Mouse (Mus musculus): Measurements from ENCODE around the gene Zcwpw1. TPM values are rescaled to one million over a fixed set of nuclear protein-coding genes. Genes with fewer than 3 reads are reported as not detected.
"Not testable (repeated sequence)": the region's sequence is repeated elsewhere in the genome, so short reads cannot be mapped to it uniquely, and the experiment has no call there.

Gene Zcwpw1
- total RNA-seq (2021) = 1 to 10 TPM; 5.9 to 7.6 TPM
- long read RNA-seq, experiment 1, partial matches to known transcripts = 1 of 9 reads
- long read RNA-seq, experiment 1, other reads (novel, unspliced or antisense) = 8 of 9 reads
- long read RNA-seq, experiment 2, partial matches to known transcripts = 0 of 6 reads
- long read RNA-seq, experiment 2, other reads (novel, unspliced or antisense) = 6 of 6 reads

DNA sequence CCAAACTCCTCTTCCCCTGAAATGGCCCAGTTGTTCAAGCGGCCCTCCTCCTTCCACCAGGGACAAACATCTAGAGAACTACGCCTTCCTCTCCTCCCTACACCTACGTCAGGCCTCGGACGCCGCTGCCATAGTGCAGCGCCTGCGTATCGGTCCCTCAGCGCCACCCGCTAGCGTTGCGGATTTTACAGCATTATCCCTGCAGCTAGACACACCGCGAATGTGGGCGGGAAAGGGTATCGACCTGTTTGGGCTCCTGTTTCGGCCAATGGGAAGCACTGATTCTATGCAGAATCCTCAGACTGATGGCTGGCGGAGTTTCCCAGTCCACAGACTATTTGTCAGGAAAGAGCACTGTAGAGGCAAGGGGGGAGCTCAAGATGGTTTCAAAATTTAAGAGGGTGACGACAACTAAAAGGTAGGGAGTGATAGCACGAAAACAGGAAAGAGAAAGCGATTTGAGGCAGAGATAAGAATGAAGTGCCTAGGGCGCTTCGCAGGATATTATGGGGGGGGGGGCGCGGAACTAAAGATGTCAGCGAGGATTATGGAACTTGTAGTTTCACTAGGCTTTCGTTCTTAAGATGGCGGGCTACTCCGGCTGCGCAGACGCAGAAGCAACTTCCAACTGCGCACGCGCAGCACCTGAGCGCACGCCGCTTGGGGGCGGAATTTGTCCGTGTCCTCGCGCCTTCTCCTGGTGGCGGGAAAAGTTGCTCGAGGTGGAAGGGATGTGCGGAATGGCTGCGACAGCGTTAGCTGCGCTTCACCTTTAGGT lies at the start of gene Zcwpw1, which contains the start of gene Mepce:
Zcwpw1 (plus strand) TSS at position 648 of the 778 bp plus-strand sequence.
Mepce (minus strand) TSS at position 505 of the 778 bp plus-strand sequence.
- peak; percentile 95 to 96 for DNase-seq (ENCODE audit: low spot score in 2 of 2)

DNA sequence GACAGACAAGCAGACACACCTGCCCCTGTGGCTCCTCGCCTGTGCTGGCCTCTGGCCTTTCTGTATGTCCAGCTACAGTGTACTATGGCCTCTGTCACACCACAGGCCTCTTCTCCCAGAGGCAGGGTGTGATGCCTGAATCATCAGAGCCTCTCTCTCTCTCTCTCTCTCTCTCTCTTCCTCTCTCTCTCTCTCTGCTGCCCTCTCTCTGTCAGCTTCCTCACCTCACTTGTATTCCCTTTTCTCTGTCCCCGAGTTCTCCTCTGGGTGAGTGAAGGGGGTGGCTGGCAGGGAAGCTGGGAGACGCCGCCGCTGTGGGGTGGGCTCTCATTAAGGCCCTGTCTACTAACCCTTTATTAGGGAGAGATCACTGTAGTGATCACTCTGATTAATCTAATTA lies 49.1 kb upstream of the Zcwpw1 start:
- DNase-seq (ENCODE audit: low spot score in 2 of 2) = no peak

DNA sequence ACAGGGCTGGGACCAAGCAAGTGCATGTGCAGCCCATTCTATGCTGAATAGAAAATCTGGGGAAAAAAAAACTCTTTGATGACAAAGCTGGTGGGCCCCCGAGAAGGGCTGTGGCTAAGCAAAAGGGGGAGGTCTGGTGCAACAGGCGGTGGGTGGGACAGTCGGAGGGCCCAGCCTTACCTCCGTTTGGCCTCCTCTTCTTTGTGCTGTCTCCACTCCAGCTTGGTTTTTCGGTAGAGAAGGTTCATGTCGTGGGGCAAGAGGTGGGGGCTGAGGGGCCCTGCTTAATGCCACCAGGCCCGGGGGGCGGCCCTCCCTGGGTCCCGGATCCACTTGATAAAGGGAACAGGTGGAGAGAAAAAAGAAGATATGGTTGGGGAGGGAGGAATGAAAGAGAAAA lies 48.1 kb upstream of the Zcwpw1 start:
- DNase-seq (ENCODE audit: low spot score in 2 of 2) = no peak

DNA sequence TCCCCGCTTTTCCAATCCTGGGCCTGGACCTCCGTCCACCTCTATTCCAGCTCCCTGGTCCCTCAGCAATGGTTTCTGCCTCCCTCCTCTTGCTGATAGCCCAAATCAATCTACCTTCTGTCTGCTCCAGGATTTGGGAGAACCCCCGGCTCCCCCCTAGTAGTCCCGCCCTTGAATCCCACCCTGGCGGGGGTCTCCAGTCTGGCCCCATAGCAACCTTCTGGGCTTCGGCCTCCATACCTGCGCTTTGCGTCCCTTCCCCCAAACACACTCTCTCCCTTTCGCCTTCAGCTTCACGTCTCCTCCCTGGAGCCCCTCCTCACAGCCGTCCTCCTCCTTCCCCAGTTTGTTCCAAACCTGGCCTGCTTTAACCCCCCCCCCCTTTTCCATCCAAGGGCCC lies 47.1 kb upstream of the Zcwpw1 start:
- DNase-seq (ENCODE audit: low spot score in 2 of 2) = no peak

DNA sequence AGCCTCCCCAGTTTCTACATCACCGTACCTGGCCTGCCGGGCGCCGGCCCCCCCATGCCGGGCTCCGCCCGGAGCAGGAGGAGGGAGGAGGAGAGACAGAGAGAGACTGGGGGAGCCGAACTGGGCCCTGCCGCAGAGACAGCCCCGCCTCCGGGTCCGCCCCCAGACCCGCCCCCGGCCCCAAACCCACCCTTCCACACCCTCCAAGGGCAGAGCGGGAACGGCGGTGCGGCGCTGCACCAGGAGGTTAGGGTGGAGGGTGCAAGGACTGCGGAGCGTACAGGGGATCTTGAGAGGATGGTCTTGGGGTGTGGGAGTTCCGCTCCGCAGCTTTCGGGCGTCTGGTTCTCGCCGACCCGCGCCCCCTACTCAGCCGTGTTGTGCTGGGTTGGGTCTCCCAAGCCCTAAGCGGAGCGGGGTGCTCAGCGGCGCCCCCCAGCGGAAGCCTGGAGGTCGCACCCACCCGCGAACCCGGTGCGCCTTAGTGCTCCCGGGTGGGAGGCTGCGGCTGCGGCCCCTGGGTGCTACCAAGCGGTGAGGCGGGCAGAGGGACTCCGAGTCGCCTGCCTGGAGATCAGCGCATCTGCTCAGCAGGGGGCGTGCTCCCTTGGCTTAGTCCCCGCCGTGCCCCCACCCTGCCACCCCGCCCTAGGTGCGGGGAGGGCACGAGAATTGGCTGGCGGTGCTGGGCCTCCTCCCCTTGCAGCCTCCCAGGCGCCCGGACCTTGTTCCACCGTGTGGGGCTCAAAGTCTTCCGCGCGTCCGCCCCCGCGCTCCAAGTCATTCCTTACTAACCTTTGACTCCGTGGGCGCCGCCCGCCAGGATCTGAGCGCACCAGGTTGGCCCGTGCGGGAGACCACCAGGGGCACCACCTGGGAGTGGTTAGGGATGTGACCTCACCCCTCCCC lies 46.3 kb upstream of the Zcwpw1 start, which contains the start of gene Nyap1:
Nyap1 (minus strand) TSS at position 585 of the 909 bp plus-strand sequence.
- peak; percentile 75 to 80 for DNase-seq (ENCODE audit: low spot score in 2 of 2)

DNA sequence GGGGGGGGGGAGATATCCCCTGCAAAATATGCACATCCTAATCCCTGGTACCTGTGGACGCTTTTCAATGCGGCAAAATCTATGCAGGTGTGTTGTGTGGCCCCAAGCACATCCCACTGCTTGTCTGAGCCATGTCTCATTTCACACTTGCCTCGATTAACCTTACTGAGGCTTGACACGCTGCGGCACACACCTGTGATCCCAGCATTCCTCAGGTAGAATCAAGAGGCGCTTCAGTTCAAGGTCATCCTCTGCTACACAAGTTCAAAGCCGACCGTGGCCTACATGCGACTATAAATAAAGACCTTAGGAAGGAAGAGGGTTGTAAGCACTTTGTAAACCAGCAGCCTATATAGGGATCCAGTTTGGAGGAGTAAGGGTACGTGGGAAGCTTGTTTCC lies 45.5 kb upstream of the Zcwpw1 start:
- no peak for DNase-seq (ENCODE audit: low spot score in 2 of 2)

DNA sequence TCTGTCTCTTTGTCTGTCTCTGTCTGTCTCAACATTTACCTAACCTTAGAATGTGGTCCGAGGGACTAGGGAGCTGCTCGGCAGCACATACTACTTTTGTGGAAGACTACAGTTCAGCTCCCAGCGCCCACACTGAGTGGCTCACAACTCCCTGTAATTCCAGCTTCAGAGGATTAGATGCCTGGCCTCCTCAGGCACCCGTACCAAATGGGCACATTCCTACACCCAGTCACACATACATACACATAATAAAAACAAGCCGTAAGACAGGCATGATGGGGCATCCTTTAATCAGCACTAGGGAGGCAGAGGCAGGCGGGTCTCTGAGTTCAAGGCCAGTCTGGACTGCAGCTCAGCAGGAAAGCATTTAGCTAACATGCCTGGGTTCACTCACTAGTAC lies 44.8 kb upstream of the Zcwpw1 start:
- no peak for DNase-seq (ENCODE audit: low spot score in 2 of 2)

DNA sequence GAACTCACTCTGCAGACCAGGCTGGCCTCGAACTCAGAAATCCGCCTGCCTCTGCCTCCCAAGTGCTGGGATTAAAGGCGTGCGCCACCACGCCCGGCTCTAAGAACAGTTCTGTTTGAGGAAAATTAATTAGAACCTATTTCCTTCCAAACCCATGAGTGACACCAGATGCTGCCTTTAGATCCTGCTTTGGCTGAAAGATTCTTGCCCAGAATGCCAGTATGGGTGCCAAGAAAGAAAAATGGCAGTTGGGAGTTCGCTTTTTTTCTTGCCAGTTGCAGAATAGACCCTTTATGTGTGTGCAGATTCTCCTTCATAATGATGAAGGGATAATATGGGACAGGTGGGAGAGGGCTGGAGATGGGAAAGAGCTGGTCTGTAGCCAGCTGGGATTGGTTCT lies 43.4 kb upstream of the Zcwpw1 start:
- DNase-seq (ENCODE audit: low spot score in 2 of 2) = no peak

DNA sequence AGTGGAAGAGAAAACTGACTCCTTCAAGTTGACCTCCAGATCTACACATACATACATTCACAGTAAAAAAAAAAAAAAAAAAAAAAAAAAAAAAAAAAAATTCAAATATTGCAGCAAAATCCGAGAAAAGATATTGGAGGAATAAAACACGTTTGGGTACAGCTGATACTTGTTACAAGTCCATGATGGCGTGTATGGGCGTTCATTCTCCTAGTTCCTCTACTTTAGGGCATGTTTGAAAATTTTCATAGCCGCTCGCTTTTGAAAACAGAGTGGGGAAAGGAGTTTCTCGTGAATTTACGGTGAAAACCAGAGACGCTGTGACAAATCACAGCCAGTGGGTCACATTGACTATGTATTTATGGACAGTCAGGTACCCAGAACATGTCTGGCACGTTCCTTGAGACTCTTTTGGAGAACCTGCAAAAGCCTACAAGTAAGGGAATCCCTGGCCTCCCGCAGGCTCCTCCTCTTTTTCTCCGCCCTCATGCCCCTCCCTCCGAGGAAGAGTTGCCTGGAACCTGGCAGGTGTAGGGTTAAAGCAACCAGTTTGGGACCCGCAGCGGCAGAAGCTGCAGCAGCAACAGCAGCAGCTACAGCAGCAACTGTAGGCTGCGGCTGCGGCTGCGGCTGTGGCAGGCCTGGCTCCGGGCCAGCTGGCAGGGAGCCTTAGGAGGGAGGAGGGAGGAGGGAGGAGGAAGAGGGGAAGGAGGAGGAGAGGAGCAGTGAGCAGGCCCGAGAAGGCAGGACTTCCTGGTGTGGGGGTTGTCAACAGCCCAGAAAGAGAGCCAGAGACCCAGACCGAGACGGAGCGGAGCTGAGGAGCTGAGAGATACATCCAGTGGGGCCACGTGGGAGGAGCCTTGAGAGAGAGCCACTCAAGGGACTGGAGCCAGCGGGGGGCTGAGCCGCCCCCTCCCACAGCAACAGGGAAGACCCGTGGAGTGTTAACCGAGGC lies 42.1 kb upstream of the Zcwpw1 start, which contains the start of gene Tsc22d4:
Tsc22d4 (plus strand) TSS at position 517 of the 958 bp plus-strand sequence.
- DNase-seq (ENCODE audit: low spot score in 2 of 2) = peak; percentile 83 to 84

DNA sequence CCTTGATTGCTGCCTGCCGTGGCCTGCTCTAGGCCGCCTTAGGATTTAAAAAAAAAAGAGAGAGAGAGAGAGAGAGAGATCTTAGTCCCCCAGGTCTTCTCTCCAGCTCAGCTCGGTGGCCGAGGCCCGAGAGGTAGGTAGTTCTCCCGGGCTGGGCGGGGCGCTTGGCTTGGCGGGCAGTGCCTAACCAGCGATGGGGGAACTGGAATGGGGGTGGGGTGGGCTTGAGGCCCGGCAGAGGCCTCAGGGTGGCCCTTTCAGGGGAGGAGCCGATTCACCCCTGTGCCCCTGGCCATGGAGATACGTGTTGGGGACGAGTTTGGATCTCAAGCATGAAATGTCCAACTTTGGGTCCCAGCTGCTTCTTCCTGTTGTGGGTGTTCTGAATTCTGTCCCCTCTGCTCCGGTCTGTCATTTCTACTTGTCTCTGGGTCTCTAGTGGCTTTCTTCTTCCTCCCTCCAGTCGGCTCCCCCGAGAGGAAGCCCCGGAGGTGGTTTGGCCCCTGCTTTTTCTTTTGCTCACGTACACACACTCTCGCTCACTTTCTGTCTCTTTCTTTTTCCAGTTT lies 41.2 kb upstream of the Zcwpw1 start:
- DNase-seq (ENCODE audit: low spot score in 2 of 2) = no peak

DNA sequence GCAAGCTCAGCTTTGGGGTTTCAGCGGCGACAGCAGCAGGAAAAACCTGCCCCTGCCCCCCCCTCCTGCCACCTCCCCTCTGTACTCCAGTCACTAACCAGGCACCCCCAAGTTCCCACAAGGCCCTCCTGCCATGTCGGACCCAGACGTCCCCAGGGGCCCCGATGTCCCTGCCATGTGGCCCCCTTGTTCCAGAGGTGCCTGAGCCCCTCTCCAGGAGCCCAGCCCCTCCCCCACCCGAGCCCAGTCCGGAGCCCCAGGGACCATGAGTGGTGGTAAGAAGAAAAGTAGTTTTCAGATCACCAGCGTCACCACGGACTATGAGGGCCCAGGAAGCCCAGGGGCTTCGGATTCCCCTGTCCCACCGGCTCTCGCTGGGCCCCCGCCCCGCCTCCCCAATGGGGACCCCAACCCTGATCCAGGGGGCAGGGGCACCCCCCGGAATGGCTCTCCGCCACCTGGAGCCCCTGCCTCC lies 40.7 kb upstream of the Zcwpw1 start:
- no peak for DNase-seq (ENCODE audit: low spot score in 2 of 2)

DNA sequence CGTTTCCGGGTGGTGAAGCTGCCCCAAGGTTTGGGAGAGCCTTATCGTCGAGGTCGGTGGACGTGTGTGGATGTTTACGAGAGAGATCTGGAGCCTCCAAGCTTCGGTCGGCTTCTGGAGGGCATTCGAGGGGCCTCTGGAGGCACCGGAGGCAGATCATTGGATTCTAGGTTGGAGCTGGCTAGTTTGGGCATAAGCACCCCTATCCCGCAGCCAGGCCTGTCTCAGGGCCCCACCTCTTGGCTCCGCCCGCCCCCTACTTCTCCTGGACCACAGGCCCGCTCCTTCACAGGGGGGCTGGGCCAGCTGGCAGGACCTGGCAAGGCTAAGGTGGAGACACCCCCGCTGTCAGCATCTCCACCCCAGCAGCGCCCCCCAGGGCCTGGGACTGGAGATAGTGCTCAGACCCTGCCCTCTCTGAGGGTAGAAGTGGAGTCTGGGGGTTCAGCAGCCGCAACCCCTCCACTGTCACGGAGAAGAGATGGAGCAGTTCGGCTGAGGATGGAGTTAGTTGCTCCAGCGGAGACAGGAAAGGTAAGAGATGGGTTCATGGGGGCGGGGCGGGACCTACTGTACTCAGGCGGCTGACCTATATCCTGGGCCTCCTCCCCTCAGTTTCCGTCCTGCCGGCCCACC lies 40.2 kb upstream of the Zcwpw1 start:
- no peak for DNase-seq (ENCODE audit: low spot score in 2 of 2)

DNA sequence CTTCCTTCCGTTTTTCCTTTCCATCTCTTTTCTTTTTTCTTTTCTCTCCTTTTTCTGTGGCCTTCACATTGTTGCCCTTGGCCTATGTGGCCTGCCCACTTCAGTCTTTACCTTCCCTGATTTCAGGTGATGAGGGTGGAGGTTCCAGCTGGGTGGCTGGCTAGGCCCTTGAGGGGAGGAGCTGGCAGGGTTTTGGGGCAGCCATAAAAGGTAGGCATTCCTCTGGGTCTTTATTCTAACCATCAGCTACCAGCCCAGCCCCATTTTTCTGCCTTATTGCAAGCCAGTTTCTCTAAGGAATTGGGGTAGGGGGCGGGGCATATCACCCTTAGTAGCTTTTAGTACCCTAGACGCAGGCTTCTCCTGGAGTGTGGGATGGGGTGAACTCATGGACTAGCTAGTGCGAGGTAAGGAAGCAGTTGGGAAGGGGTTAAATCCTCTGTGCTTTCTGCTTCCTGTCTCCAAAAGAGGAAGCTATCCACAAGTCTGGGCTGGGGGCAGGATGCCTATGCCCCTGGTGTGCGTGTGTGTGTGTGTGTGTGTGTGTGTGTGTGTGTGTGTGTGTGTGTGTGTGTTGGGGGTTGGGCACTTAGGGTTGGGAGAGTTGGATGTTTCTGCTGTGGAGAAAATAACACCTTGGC lies 39.3 kb upstream of the Zcwpw1 start:
- DNase-seq (ENCODE audit: low spot score in 2 of 2) = no peak

DNA sequence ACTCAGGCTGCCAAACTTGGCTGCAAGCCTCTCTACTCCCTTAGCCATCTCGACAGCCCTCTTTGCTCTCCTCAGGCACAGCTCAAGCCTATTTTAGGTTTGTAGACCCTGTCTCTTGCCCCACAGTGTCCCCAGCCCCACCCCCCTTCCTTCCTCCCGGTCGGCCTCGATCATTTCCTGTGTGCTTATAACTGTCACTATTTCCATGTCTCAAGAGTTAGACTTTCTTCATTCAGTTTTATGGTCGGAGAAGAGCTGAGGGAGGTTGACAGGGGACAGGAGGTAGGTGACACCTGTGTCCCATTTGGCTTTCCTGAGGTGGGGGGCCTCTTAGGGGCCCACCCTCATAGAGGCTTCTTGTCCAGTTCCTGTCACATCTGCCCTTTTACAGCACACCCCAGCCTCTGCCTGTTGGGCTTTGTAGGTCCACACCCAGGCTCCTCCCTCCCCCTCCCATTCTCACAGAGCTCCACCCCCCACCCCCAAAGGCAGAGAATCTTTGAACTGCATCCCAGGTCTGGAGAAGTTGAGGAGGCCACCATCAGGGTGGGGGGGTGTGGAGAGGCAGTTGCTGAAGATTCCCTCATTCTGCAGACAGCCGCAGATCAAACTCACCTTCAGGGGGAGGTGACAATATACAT lies 38.3 kb upstream of the Zcwpw1 start:
- DNase-seq (ENCODE audit: low spot score in 2 of 2) = no peak

DNA sequence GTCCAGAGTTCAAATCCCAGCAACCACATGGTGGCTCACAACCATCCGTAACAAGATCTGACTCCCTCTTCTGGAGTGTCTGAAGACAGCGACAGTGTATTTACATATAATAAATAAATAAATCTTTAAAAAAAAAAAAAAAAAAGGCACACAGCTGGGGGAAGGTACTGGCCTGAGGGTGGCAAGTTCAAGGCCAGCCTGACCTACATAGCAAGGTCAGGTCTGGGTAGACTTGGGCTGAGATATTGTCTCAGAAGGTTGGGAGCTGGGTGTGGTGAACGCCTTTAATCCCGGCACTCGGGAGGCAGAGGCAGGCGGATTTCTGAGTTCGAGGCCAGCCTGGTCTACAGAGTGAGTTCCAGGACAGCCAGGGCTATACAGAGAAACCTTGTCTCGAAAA lies 37.4 kb upstream of the Zcwpw1 start:
- DNase-seq (ENCODE audit: low spot score in 2 of 2) = not testable (repeated sequence)

DNA sequence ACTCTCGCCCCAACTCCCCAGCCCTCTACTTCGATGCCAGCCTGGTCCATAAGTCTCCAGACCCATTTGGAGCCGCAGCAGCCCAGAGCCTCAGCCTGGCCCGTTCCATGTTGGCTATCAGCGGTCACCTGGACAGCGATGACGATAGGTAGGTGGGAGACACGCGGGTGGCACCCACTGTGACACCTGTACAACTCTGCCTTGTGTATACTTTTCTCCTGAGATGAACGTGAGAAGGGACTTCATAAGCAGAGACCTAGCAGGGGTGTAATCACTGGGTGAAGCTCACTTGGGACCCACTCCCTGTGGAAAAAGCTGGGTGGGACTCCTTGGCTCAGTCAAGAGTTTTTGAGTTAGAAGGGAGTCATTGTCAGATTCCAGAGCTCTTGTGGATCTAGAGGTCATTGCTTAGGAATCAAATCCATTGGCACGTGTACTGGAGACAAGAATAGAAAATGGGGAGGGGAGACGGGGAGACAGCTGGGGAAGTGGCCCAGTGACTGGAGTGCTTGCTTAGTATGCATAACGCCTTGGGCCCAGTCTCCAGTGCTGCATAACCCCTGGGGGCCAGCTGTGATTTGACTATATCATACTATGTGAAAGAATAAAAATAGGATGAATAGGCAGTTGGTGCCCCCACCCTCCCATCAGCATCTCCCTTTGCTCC lies 36.2 kb upstream of the Zcwpw1 start:
- DNase-seq (ENCODE audit: low spot score in 2 of 2) = no peak

DNA sequence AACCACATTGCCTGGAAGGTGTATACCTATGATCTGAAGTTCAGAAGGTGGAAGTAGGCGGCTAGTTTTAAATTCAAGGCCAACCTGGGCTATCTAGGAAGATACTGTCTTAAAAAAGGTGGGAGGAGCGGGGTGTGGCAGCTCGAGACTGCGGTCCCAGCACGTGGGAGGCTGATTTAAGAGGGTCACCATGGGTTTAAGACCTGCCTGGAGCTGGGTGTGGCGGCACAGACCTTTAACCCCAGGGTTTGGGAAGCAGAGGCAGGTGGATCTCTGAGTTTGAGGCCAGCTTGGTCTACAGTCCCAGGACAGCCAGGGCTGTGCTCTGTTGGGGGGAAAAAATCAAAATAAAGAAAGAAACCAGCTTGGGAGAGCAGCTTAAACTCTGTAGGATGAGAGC lies 35.6 kb upstream of the Zcwpw1 start:
- DNase-seq (ENCODE audit: low spot score in 2 of 2) = no peak
